Mouse (Mus musculus) liver, embryonic 14.5 days (tissue): ENCODE results near the gene Pramel7. TPM values are rescaled to one million over a fixed set of nuclear protein-coding genes. Genes with fewer than 3 reads are reported as not detected.

ENCODE experiments used
- ATAC-seq: fragments of 200-750 bp; cut with Nextera tagmentation; 2 replicates; pipeline ENCODE4 v1.8.0; 2017; ENCODE audit warnings: moderate number of reproducible peaks, mild to moderate bottlenecking, moderate library complexity; ENCODE audit not compliant: insufficient read depth
- DNase-seq, 3 experiments: peaks; one replicate each; pipeline ENCODE4 v3.0.0-alpha.2; 2012 to 2013; ENCODE audit warnings: low read depth in 3 of 3, low spot score in 3 of 3
- H3K27ac ChIP-seq: fragments of 300-500 bp; sonication (generic); 2 replicates; pipeline ENCODE4 v1.5.1; 2014; ENCODE audit warnings: moderate library complexity, mild to moderate bottlenecking, control low read depth, inconsistent platforms
- H3K27me3 ChIP-seq: fragments of 300-500 bp; sonication (generic); 2 replicates; pipeline ENCODE4 v1.6.1; 2014; ENCODE audit warnings: mild to moderate bottlenecking, low read length, moderate library complexity; ENCODE audit not compliant: control insufficient read depth, insufficient read depth
- H3K36me3 ChIP-seq: fragments of 300-500 bp; sonication (generic); replicated peaks from 2 replicates; pipeline ENCODE4 v1.6.1; 2014; ENCODE audit warnings: low read depth; ENCODE audit not compliant: control insufficient read depth, insufficient read depth
- H3K4me1 ChIP-seq, 2 experiments: fragments of 200-500 bp in 1 of 2; fragments of 300-500 bp in 1 of 2; sonication (generic) in 1 of 2; replicated peaks; 2 replicates each; pipeline ENCODE4 v1.6.1; 2012 to 2014; ENCODE audit warnings: antibody characterized with exemption in 1 of 2, inconsistent platforms in 1 of 2, low read length in 1 of 2; ENCODE audit not compliant: control insufficient read depth in 2 of 2, insufficient read depth in 2 of 2
- H3K4me2 ChIP-seq: fragments of 300-500 bp; sonication (generic); 2 replicates; pipeline ENCODE4 v1.6.1; 2014; ENCODE audit warnings: low read depth, mild to moderate bottlenecking, control low read depth, moderate library complexity
- H3K4me3 ChIP-seq, 2 experiments: fragments of 200-500 bp in 1 of 2; fragments of 300-500 bp in 1 of 2; sonication (generic) in 1 of 2; 2 replicates each; pipeline ENCODE4 v1.5.1; 2012 to 2014; ENCODE audit warnings: low read depth in 2 of 2, low read length in 2 of 2, mild to moderate bottlenecking in 2 of 2, control low read depth in 1 of 2, inconsistent platforms in 1 of 2, moderate library complexity in 1 of 2; ENCODE audit not compliant: insufficient read depth in 1 of 2
- H3K9ac ChIP-seq: fragments of 300-500 bp; sonication (generic); replicated peaks from 2 replicates; pipeline ENCODE4 v1.6.1; 2014; ENCODE audit warnings: mild to moderate bottlenecking, control low read depth, moderate library complexity
- H3K9me3 ChIP-seq: fragments of 300-500 bp; sonication (generic); 2 replicates; pipeline ENCODE4 v1.6.1; 2016; ENCODE audit warnings: low read length, mixed read lengths; ENCODE audit not compliant: control insufficient read depth
- CTCF ChIP-seq: IDR thresholded peaks from 2 replicates; pipeline ENCODE4 v1.5.1; 2016; ENCODE audit warnings: antibody characterized with exemption, low read depth, control low read depth
- EP300 ChIP-seq: IDR thresholded peaks from 2 replicates; pipeline ENCODE4 v1.6.1; 2016; ENCODE audit warnings: antibody characterized with exemption, low read depth
- WGBS: fragments of 180-500 bp; shearing (Covaris S2); extraction: QIAGEN DNeasy Blood & Tissue Kit; methylation state at CpG from one replicate; pipeline ENCODE4 v1.1.7; 2014; ENCODE audit not compliant: insufficient replicate concordance; 5-methylcytosine and 5-hydroxymethylcytosine counted together
- polyA plus RNA-seq, 2 experiments: library from polyadenylated mRNA; depleted of rRNA in 1 of 2; stranded (reverse) in 1 of 2; unstranded in 1 of 2; fragments of >200 nt; fragmentation: Nextera tagmentation in 1 of 2; extraction: Ambion mirVana in 1 of 2; gene quantifications; 2 replicates each; pipeline versions ENCODE4 v1.2.1 to v1.2.3; 2012 to 2014

The Pramel7 gene
- polyA plus RNA-seq, 2 experiments = not detected

DNA sequence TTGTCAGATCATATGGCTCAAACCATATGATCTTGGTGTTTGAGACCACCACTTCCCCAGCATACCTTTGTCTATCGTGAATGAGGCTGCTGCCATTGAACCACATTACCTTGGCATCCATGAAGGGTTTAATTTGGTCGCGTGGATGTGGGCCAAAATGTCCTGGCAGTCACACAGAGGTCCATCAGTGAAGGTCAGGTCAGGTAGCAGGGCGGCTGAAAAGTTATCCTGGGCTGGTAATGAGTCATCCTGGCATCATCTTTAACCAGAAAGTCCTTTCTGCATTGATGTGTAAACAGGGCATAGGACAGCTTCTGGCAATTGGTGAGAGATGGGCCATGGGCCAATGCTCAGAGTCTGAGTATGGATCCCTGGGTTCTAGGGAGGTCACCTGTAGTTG lies 23.8 kb upstream of the Pramel7 start:
- Histone ChIP-seq H3K9ac (no peak overlapping the region), H3K4me2 (no peak overlapping the region), H3K27ac (no peak overlapping the region), H3K36me3 (no peaks in the 10 kb centered on the region), H3K4me3 (no peak overlapping the region), H3K9me3 (no peaks in the 10 kb centered on the region), H3K4me1 (no peaks in the 10 kb centered on the region), H3K27me3 (no peaks in the 10 kb centered on the region)
- WGBS = 62% methylated on average over 4 of the region's 4 CpGs
- TF ChIP-seq CTCF (no peak), EP300 (no peak)
- ATAC-seq (no peak), DNase-seq (no peak)

DNA sequence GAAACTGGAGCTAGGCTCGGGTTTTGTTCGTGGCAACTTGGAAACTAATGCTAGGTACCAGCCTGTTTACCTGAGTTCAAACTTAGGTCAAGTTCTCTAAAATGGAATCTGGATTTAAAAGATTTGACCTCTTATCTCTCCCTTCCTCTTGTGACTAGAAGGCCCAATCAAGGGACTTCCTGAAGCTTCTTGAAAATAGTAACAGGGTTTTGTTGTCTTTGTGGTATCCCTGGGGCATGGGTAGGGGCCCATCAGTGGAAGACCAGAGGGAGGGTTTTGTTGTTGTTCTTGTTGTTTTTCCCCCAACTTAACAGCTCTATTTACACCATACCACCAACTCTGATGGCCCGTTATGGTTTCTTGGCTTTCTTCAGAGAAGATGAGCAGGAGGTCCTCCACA lies 19.7 kb upstream of the Pramel7 start:
- H3K36me3 ChIP-seq = no peaks in the 10 kb centered on the region
- ATAC-seq (no peak), DNase-seq (no peak)
- no peaks in the 10 kb centered on the region for H3K4me1 ChIP-seq
- no peak overlapping the region for H3K4me3 ChIP-seq
- TF ChIP-seq CTCF = no peak
- no peak for TF ChIP-seq EP300
- WGBS = 62% methylated on average over 3 of the region's 3 CpGs
- no peaks in the 10 kb centered on the region for H3K27me3 ChIP-seq
- H3K9me3 ChIP-seq = no peaks in the 10 kb centered on the region
- H3K9ac ChIP-seq = no peak overlapping the region
- no peak overlapping the region for H3K4me2 ChIP-seq
- H3K27ac ChIP-seq = no peak overlapping the region

DNA sequence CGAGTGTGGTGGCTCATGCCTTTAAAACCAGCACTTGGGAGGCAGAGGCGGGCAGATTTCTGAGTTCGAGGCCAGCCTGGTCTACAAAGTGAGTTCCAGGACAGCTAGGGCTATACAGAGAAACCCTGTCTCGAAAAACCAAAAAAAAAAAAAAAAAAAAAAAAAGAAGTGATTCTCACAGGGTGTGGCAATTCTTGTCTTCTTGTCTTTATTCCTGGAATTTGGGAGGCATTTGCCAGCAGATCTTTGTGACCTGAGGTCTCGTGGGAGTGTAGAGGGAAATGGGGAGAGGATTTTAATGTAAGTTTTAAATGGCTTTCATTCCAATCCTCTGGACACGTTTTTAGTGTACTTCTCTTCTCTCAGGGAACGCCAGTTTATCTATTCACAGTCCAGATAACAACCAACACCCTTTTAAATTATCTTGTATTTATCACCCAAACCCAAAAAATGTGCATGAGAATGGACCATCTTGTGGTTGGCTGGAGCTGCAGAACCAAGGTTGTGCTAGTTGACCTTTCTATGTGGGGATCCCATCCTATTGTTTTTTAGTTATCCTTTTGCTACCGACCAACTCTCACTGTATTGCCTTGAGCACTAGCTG lies 18.7 kb upstream of the Pramel7 start:
- Histone ChIP-seq H3K4me1 (no peaks in the 10 kb centered on the region), H3K9me3 (no peaks in the 10 kb centered on the region), H3K4me2 (no peak overlapping the region), H3K27ac (no peak overlapping the region), H3K27me3 (no peaks in the 10 kb centered on the region), H3K36me3 (no peaks in the 10 kb centered on the region), H3K4me3 (no peak overlapping the region), H3K9ac (no peak overlapping the region)
- 54% methylated on average over 7 of the region's 8 CpGs for WGBS
- DNase-seq (no peak), ATAC-seq (no peak)
- TF ChIP-seq CTCF (no peak), EP300 (no peak)

DNA sequence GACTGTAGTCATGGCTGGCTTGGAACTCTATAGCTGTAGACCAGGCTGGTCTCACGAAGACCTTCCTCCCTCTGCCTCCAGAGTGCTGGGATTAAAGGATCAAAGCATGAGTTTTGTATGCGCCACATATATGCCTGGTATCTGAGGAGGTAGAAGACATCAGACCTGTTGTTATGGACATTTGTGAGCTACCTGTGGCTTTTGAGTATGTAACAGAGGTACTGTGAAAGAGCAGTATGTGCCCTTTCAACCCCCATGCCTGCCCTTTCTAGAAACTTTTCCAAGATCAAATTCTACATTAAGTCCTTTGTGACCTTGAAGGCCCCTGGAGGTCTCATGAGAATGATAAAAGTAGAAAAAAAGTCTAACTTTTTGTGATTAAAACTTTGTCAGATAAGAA lies 18.2 kb upstream of the Pramel7 start:
- WGBS = 51% methylated on average over 2 of the region's 2 CpGs
- Histone ChIP-seq H3K4me3 (no peak overlapping the region), H3K9ac (no peak overlapping the region), H3K9me3 (no peaks in the 10 kb centered on the region), H3K4me2 (no peak overlapping the region), H3K27ac (no peak overlapping the region), H3K27me3 (no peaks in the 10 kb centered on the region), H3K36me3 (no peaks in the 10 kb centered on the region), H3K4me1 (no peaks in the 10 kb centered on the region)
- ATAC-seq (no peak), DNase-seq (no peak)
- TF ChIP-seq EP300 (no peak), CTCF (no peak)

DNA sequence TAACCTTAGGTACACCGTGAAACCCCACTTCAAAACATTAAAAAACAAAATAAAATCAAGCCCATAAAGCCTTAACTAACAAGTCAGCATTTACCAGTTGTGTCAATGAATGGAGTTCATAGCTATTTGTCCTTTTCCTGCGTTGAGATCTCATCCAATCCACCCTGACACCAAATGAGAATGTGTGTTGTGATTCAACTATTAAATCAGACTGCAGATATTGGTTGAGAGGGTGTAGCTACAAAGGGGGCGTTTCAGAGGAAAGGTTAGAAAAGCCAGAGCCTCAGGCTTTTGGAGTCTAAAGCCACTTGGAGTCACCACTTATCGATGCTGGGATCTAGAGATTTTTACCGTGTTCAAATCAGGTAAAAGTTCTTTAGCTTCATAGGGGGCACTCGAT lies 9.4 kb upstream of the Pramel7 start, which contains the start of gene Pramel6:
Pramel6 (plus strand) TSS at position 301 of the 400 bp plus-strand sequence.
- no peak within 1 kb of the TSS for H3K4me3 ChIP-seq
- WGBS = 61% methylated on average over 6 of the region's 6 CpGs
- H3K4me2 ChIP-seq = no peak within 1 kb of the TSS
- H3K4me1 ChIP-seq = no peaks in the 10 kb centered on the region
- no peak for ATAC-seq
- H3K36me3 ChIP-seq = no peaks in the 10 kb centered on the region
- no peaks in the 10 kb centered on the region for H3K9me3 ChIP-seq
- H3K27ac ChIP-seq = no peak within 1 kb of the TSS
- no peak for DNase-seq
- H3K9ac ChIP-seq = no peak within 1 kb of the TSS
- H3K27me3 ChIP-seq = no peaks in the 10 kb centered on the region
- TF ChIP-seq CTCF (no peak), EP300 (no peak)
